Mouse (Mus musculus) myocyte (in vitro differentiated cells): ENCODE measurements around the gene Dzip1l. TPM values are rescaled to one million over a fixed set of nuclear protein-coding genes. Genes with fewer than 3 reads are reported as not detected.

Experiments
- H3K27me3 ChIP-seq: one replicate; pipeline ENCODE4 v1.6.1; 2011; ENCODE audit not compliant: control insufficient read depth, insufficient read depth, insufficient read length
- H3K36me3 ChIP-seq: one replicate; pipeline ENCODE4 v1.6.1; 2011; ENCODE audit not compliant: control insufficient read depth, insufficient read depth
- H3K4me2 ChIP-seq: one replicate; pipeline ENCODE4 v1.6.1; 2011; ENCODE audit warnings: low read depth, control low read depth
- H3K4me3 ChIP-seq: one replicate; pipeline ENCODE4 v1.5.1; 2011; ENCODE audit warnings: mild to moderate bottlenecking, control low read depth, moderate library complexity
- H3K79me2 ChIP-seq: one replicate; pipeline ENCODE4 v1.6.1; 2011; ENCODE audit not compliant: control insufficient read depth, insufficient read depth
- H3ac ChIP-seq: one replicate; pipeline ENCODE4 v1.6.1; 2011; ENCODE audit not compliant: control insufficient read depth, insufficient read length
- CEBPB ChIP-seq: IDR thresholded peaks from 2 replicates; pipeline ENCODE4 v1.6.1; 2011; ENCODE audit warnings: mild to moderate bottlenecking, moderate library complexity; ENCODE audit not compliant: poor library complexity, insufficient read depth, severe bottlenecking
- E2F4 ChIP-seq: IDR thresholded peaks from one replicate; pipeline ENCODE4 v1.6.1; 2011; ENCODE audit warnings: mild to moderate bottlenecking, control low read depth, moderate library complexity; ENCODE audit not compliant: insufficient read depth
- MAX ChIP-seq: IDR thresholded peaks from one replicate; pipeline ENCODE4 v1.6.1; 2011; ENCODE audit warnings: low read depth, mild to moderate bottlenecking, control low read depth
- MYOD1 ChIP-seq, 3 experiments: IDR thresholded peaks; one replicate each; pipeline ENCODE4 v1.6.1; 2011; ENCODE audit warnings: control low read depth in 2 of 3, low read depth in 2 of 3, mild to moderate bottlenecking in 2 of 3, moderate library complexity in 1 of 3; ENCODE audit not compliant: insufficient read length in 2 of 3, control insufficient read depth in 1 of 3
- MYOG ChIP-seq, 3 experiments: IDR thresholded peaks; one replicate each; pipeline ENCODE4 v1.6.1; 2011; ENCODE audit warnings: control low read depth in 2 of 3, low read depth in 2 of 3, mild to moderate bottlenecking in 2 of 3; ENCODE audit not compliant: insufficient read length in 2 of 3, control insufficient read depth in 1 of 3, insufficient read depth in 1 of 3
- POLR2A ChIP-seq: IDR thresholded peaks from one replicate; pipeline ENCODE4 v1.6.1; 2011; ENCODE audit warnings: low read depth, mild to moderate bottlenecking, control low read depth, moderate library complexity; ENCODE audit not compliant: insufficient read length
- POLR2AphosphoS2 ChIP-seq: IDR thresholded peaks from one replicate; pipeline ENCODE4 v1.6.1; 2011; ENCODE audit warnings: low read depth, control low read depth; ENCODE audit not compliant: insufficient read length
- REST ChIP-seq: IDR thresholded peaks from one replicate; pipeline ENCODE4 v1.6.1; 2011; ENCODE audit warnings: mild to moderate bottlenecking, control low read depth, moderate library complexity; ENCODE audit not compliant: insufficient read depth, insufficient read length
- SRF ChIP-seq: IDR thresholded peaks from one replicate; pipeline ENCODE4 v1.6.1; 2011; ENCODE audit warnings: low read depth; ENCODE audit not compliant: control insufficient read depth, insufficient read length
- TCF12 ChIP-seq: IDR thresholded peaks from one replicate; pipeline ENCODE4 v1.6.1; 2011; ENCODE audit warnings: mild to moderate bottlenecking, control low read depth; ENCODE audit not compliant: poor library complexity, insufficient read depth, severe bottlenecking
- TCF3 ChIP-seq: IDR thresholded peaks from one replicate; pipeline ENCODE4 v1.6.1; 2011; ENCODE audit warnings: low read depth, control low read depth; ENCODE audit not compliant: insufficient read length
- USF1 ChIP-seq: IDR thresholded peaks from one replicate; pipeline ENCODE4 v1.6.1; 2011; ENCODE audit warnings: low read depth, mild to moderate bottlenecking, control low read depth, moderate library complexity
- polyA plus RNA-seq: library from polyadenylated mRNA; unstranded; fragments of >200 nt; fragmentation: generic; extraction: Trizol; gene quantifications from one replicate; pipeline ENCODE4 v1.2.1, GENCODE M21; 2012; ENCODE audit warnings: missing spikeins

Dzip1l gene
- polyA plus RNA-seq, 1 experiment: 6.5 TPM

DNA sequence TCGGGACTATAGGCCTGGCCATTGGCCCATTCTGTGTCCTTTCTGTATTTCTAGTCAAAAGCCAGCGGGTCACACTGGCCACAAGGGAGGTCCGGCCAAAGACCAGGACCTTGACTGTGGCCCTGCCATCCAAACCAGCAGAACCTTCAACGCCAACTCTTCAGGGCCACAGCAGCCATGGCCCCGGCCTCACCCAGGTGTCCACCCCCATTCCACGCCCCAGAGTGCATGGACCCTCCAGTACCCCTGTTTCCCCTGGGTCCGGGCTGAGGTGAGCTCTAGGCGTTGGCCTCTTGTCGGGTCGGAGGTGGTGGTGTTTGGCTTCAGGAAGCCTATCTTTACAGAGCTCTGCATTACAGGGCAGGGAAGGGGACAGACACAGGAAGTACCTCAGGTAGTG, 33.6 kb downstream of the Dzip1l start:
- no peak for TF ChIP-seq E2F4
- no peak for TF ChIP-seq MYOG (IDR thresholded peaks at IDR 0.05; ENCODE audit: control insufficient read depth in 1 of 3, insufficient read depth in 1 of 3, insufficient read length in 2 of 3, low read depth in 2 of 3)
- no peak for TF ChIP-seq POLR2AphosphoS2
- no peak for TF ChIP-seq MYOD1 (IDR thresholded peaks at IDR 0.05; ENCODE audit: control insufficient read depth in 1 of 3, insufficient read length in 2 of 3, low read depth in 2 of 3)
- no peak for TF ChIP-seq MAX
- no peak for TF ChIP-seq USF1
- TF ChIP-seq SRF: no peak
- no peak for TF ChIP-seq CEBPB
- TF ChIP-seq POLR2A: no peak
- TF ChIP-seq TCF12: no peak
- no peak for TF ChIP-seq TCF3
- no peak for TF ChIP-seq REST
- Histone ChIP-seq H3K36me3 (peaks cover 9% of the 10 kb centered on the region), H3K4me2 (no peak overlapping the region), H3K4me3 (no peak overlapping the region), H3ac (no peak overlapping the region), H3K79me2 (no peaks in the 10 kb centered on the region), H3K27me3 (no peaks in the 10 kb centered on the region)

DNA sequence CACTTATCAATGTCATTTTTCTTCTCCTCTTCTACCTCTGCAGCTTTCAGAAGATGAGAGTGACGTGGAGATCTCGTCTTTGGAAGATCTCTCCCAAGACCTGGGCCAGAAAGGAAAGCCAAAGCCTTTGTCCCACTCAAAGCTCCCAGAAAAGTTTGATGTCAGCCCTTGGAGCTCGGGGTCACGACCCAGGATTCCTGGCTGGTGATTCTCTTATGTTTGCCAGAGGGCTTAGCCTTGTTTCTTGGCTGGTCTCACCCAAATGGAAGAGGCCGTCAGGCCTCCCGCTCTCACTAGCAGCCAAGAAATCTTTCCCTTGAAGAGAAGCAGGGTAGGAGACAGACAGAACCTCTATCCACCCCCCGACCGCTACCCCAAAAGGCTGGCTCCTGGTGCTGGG, 38.3 kb downstream of the Dzip1l start:
- H3K4me3 ChIP-seq: no peak overlapping the region
- H3ac ChIP-seq: no peak overlapping the region

DNA sequence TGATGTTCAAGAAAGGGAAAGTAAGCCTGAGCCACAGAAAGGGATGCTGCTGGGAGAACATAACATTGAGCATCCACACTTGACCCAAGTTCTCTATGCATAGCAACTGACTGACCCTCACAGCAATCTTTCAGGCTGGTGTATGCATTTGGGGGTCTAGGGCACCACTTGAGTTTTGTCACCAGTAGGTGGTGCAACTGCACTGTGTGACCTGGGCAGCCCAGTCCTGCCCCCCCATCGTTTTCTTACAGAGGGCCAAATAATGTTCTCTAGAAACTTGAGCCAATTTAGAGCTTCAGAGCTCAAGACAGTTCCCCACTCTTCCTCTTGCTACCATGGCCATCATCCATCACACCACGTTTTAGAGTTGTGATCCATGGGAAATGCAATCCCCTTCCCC, 42.3 kb downstream of the Dzip1l start:
- Histone ChIP-seq H3K4me3 (no peak overlapping the region), H3K27me3 (no peaks in the 10 kb centered on the region), H3ac (no peak overlapping the region), H3K36me3 (peaks cover 24% of the 10 kb centered on the region), H3K4me2 (no peak overlapping the region), H3K79me2 (no peaks in the 10 kb centered on the region)
- TF ChIP-seq USF1: no peak
- no peak for TF ChIP-seq CEBPB
- no peak for TF ChIP-seq E2F4
- TF ChIP-seq SRF: no peak
- no peak for TF ChIP-seq POLR2A
- TF ChIP-seq TCF3: no peak
- TF ChIP-seq TCF12: no peak
- TF ChIP-seq REST: no peak
- no peak for TF ChIP-seq POLR2AphosphoS2
- TF ChIP-seq MAX: no peak
- TF ChIP-seq MYOD1 (IDR thresholded peaks at IDR 0.05; ENCODE audit: control insufficient read depth in 1 of 3, insufficient read length in 2 of 3, low read depth in 2 of 3): no peak
- no peak for TF ChIP-seq MYOG (IDR thresholded peaks at IDR 0.05; ENCODE audit: control insufficient read depth in 1 of 3, insufficient read depth in 1 of 3, insufficient read length in 2 of 3, low read depth in 2 of 3)

More for the DNA sequence above, 38.3 kb downstream of the Dzip1l start:
- TF ChIP-seq POLR2AphosphoS2 (no peak), MAX (no peak), POLR2A (no peak), SRF (no peak), MYOG (IDR thresholded peaks at IDR 0.05; ENCODE audit: control insufficient read depth in 1 of 3, insufficient read depth in 1 of 3, insufficient read length in 2 of 3, low read depth in 2 of 3) (no peak), TCF3 (no peak), TCF12 (no peak), REST (no peak), MYOD1 (IDR thresholded peaks at IDR 0.05; ENCODE audit: control insufficient read depth in 1 of 3, insufficient read length in 2 of 3, low read depth in 2 of 3) (no peak), E2F4 (no peak)
- Histone ChIP-seq H3K36me3 (peaks cover 24% of the 10 kb centered on the region), H3K79me2 (no peaks in the 10 kb centered on the region), H3K4me2 (no peak overlapping the region), H3K27me3 (no peaks in the 10 kb centered on the region)

GRCm38 (mm10) chr9:99675714-99676113, 46.4 kb downstream of the Dzip1l start:
- TF ChIP-seq MYOG (IDR thresholded peaks at IDR 0.05; ENCODE audit: control insufficient read depth in 1 of 3, insufficient read depth in 1 of 3, insufficient read length in 2 of 3, low read depth in 2 of 3): no peak
- no peak for TF ChIP-seq POLR2A
- TF ChIP-seq USF1: no peak
- no peak for TF ChIP-seq SRF
- TF ChIP-seq CEBPB: no peak
- no peak for TF ChIP-seq MAX
- no peak for TF ChIP-seq POLR2AphosphoS2
- TF ChIP-seq MYOD1 (IDR thresholded peaks at IDR 0.05; ENCODE audit: control insufficient read depth in 1 of 3, insufficient read length in 2 of 3, low read depth in 2 of 3): no peak
- Histone ChIP-seq H3K79me2 (no peaks in the 10 kb centered on the region), H3K27me3 (no peaks in the 10 kb centered on the region), H3K36me3 (no peaks in the 10 kb centered on the region), H3K4me2 (no peak overlapping the region), H3ac (no peak overlapping the region), H3K4me3 (no peak overlapping the region)

DNA sequence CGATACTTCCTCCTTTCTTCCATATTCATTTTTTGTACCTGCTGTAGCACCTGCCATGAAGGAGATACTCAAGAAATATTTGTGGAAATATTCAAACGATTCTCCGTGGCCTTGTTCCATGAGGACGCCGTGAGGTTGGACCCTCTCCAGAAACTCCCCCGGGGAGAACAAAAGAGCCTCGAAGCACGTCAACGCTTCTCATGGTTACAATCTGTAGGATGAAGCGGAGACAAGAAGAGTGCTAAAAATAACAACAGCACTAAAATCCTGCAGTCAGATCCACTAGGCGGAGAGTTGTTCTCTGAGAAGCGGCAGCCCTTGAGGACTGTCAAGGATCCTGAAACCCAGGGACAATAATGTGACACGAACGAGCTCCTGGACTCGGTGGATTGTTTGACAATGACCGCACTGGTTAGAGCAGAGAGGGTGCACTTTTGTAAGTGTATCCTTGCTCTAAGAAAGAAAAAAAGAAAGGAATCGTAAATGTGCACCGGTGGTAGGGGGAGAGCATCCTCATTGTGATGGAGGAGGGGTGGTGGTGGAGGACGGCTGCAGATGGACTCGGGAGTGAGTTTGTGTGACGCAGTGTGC, 52.8 kb downstream of the Dzip1l start:
- H3ac ChIP-seq: no peak overlapping the region
- no peaks in the 10 kb centered on the region for H3K36me3 ChIP-seq
- H3K4me3 ChIP-seq: no peak overlapping the region
- no peaks in the 10 kb centered on the region for H3K27me3 ChIP-seq
- no peak overlapping the region for H3K4me2 ChIP-seq
- TF ChIP-seq MAX (no peak), REST (no peak), MYOG (IDR thresholded peaks at IDR 0.05; ENCODE audit: control insufficient read depth in 1 of 3, insufficient read depth in 1 of 3, insufficient read length in 2 of 3, low read depth in 2 of 3) (no peak), CEBPB (no peak), TCF12 (no peak), MYOD1 (IDR thresholded peaks at IDR 0.05; ENCODE audit: control insufficient read depth in 1 of 3, insufficient read length in 2 of 3, low read depth in 2 of 3) (no peak), TCF3 (no peak), POLR2AphosphoS2 (no peak), USF1 (no peak), SRF (no peak), POLR2A (no peak), E2F4 (no peak)
- no peaks in the 10 kb centered on the region for H3K79me2 ChIP-seq
